Mouse (Mus musculus): Measurements from ENCODE around the gene Arl5a. TPM values are rescaled to one million over a fixed set of nuclear protein-coding genes. Genes with fewer than 3 reads are reported as not detected.

The Arl5a gene
- polyA plus RNA-seq, 1 experiment from 2014 or later, result 40.9 TPM

GRCm38 (mm10) chr2:52438437-52438836 is 13.7 kb upstream of the Arl5a start:
- 91% methylated on average over 4 of the region's 4 CpGs for WGBS
- H3K9me3 ChIP-seq, result no peaks in the 10 kb centered on the region
- no peak overlapping the region for H3K27ac ChIP-seq (replicated peaks)
- no peak overlapping the region for H3K9ac ChIP-seq
- no peak overlapping the region for H3K4me3 ChIP-seq
- ATAC-seq (ENCODE audit: low read depth), result no peak
- H3K27me3 ChIP-seq, result no peaks in the 10 kb centered on the region
- peaks cover 1% of the 10 kb centered on the region; the same call in 1 of the 2 replicates for H3K36me3 ChIP-seq
- H3K4me2 ChIP-seq, result no peak overlapping the region
- peaks cover 7% of the 10 kb centered on the region for H3K4me1 ChIP-seq (replicated peaks)

GRCm38 (mm10) chr2:52438013-52438412 is 13.3 kb upstream of the Arl5a start:
- 61% methylated on average over 6 of the region's 6 CpGs for WGBS
- H3K9ac ChIP-seq, result no peak overlapping the region
- no peak overlapping the region for H3K4me2 ChIP-seq
- no peaks in the 10 kb centered on the region for H3K9me3 ChIP-seq
- no peak overlapping the region for H3K27ac ChIP-seq (replicated peaks)
- H3K4me1 ChIP-seq (replicated peaks), result peaks cover 7% of the 10 kb centered on the region
- H3K4me3 ChIP-seq, result no peak overlapping the region
- peaks cover 3% of the 10 kb centered on the region; the same call in 1 of the 2 replicates for H3K36me3 ChIP-seq
- H3K27me3 ChIP-seq, result no peaks in the 10 kb centered on the region
- ATAC-seq (ENCODE audit: low read depth), result no peak

GRCm38 (mm10) chr2:52435919-52436632 is 11.4 kb upstream of the Arl5a start:
- H3K4me2 ChIP-seq, result no peak overlapping the region
- H3K4me3 ChIP-seq, result no peak overlapping the region
- H3K9me3 ChIP-seq, result no peaks in the 10 kb centered on the region
- H3K36me3 ChIP-seq, result peaks cover 3% of the 10 kb centered on the region; the same call in 1 of the 2 replicates
- 57% methylated on average over 14 of the region's 14 CpGs for WGBS
- peaks cover 7% of the 10 kb centered on the region for H3K4me1 ChIP-seq (replicated peaks)
- peak overlapping the region; percentile 24; the same call in 1 of the 2 replicates for H3K27ac ChIP-seq (replicated peaks)
- H3K9ac ChIP-seq, result no peak overlapping the region
- peak; percentile 61 for ATAC-seq (ENCODE audit: low read depth)
- no peaks in the 10 kb centered on the region for H3K27me3 ChIP-seq

GRCm38 (mm10) chr2:52433365-52433764 is 8.7 kb upstream of the Arl5a start:
- Histone ChIP-seq H3K27me3 (no peaks in the 10 kb centered on the region), H3K4me3 (no peak overlapping the region), H3K27ac (replicated peaks) (no peak overlapping the region), H3K9me3 (no peaks in the 10 kb centered on the region), H3K36me3 (peaks cover 3% of the 10 kb centered on the region; the same call in 1 of the 2 replicates), H3K4me1 (replicated peaks) (peaks cover 7% of the 10 kb centered on the region), H3K9ac (no peak overlapping the region), H3K4me2 (no peak overlapping the region)
- ATAC-seq (ENCODE audit: low read depth), result no peak
- 61% methylated on average over 7 of the region's 7 CpGs for WGBS

- Histone ChIP-seq H3K4me2 (no peak overlapping the region), H3K4me1 (replicated peaks) (peaks cover 19% of the 10 kb centered on the region), H3K27me3 (no peaks in the 10 kb centered on the region), H3K36me3 (no peaks in the 10 kb centered on the region), H3K4me3 (no peak overlapping the region), H3K27ac (replicated peaks) (no peak overlapping the region), H3K9ac (no peak overlapping the region), H3K9me3 (no peaks in the 10 kb centered on the region)
- ATAC-seq (ENCODE audit: low read depth), result no peak
- 89% methylated on average over 3 of the region's 3 CpGs for WGBS
Measured at GRCm38 (mm10) chr2:52427383-52427782, 2.7 kb upstream of the Arl5a start.

- WGBS, result 94% methylated on average over 3 of the region's 3 CpGs
- peak overlapping the region; percentile 74; the same call in 1 of the 2 replicates for H3K4me2 ChIP-seq
Measured at GRCm38 (mm10) chr2:52426041-52426440, 1.3 kb upstream of the Arl5a start.

GRCm38 (mm10) chr2:52425523-52425795 is 758 bp upstream of the Arl5a start:
- H3K27me3 ChIP-seq, result no peaks in the 10 kb centered on the region
- H3K4me3 ChIP-seq, result peak overlapping the region; percentile 95
- no peaks in the 10 kb centered on the region for H3K9me3 ChIP-seq
- H3K4me2 ChIP-seq, result peak overlapping the region; percentile 74
- H3K4me1 ChIP-seq (replicated peaks), result peaks cover 36% of the 10 kb centered on the region
- H3K27ac ChIP-seq (replicated peaks), result peak overlapping the region; percentile 92; the same call in 1 of the 2 replicates
- no peak for ATAC-seq (ENCODE audit: low read depth)
- 29% methylated on average over 10 of the region's 10 CpGs for WGBS
- H3K36me3 ChIP-seq, result no peaks in the 10 kb centered on the region
- peak overlapping the region; percentile 94 for H3K9ac ChIP-seq

More at GRCm38 (mm10) chr2:52426041-52426440, 1.3 kb upstream of the Arl5a start:
- no peaks in the 10 kb centered on the region for H3K36me3 ChIP-seq
- H3K4me1 ChIP-seq (replicated peaks), result peaks cover 31% of the 10 kb centered on the region
- no peak for ATAC-seq (ENCODE audit: low read depth)
- no peaks in the 10 kb centered on the region for H3K9me3 ChIP-seq
- no peak overlapping the region for H3K27ac ChIP-seq (replicated peaks)
- H3K9ac ChIP-seq, result no peak overlapping the region
- no peaks in the 10 kb centered on the region for H3K27me3 ChIP-seq
- H3K4me3 ChIP-seq, result no peak overlapping the region

GRCm38 (mm10) chr2:52424248-52424728 is 413 bp downstream of the Arl5a start:
- H3K4me3 ChIP-seq, result peak overlapping the region; percentile 95
- under 1% methylated on average over 42 of the region's 42 CpGs for WGBS

GRCm38 (mm10) chr2:52423611-52424247 is 972 bp downstream of the Arl5a start:
- H3K27me3 ChIP-seq, result no peaks in the 10 kb centered on the region
- H3K9ac ChIP-seq, result peak overlapping the region; percentile 94
- ATAC-seq (ENCODE audit: low read depth), result no peak

More at GRCm38 (mm10) chr2:52424248-52424728, 413 bp downstream of the Arl5a start:
- no peaks in the 10 kb centered on the region for H3K36me3 ChIP-seq
- H3K27me3 ChIP-seq, result no peaks in the 10 kb centered on the region
- H3K4me2 ChIP-seq, result peak overlapping the region; percentile 67
- ATAC-seq (ENCODE audit: low read depth), result peak; percentile 85
- H3K27ac ChIP-seq (replicated peaks), result peak overlapping the region; percentile 92
- H3K9me3 ChIP-seq, result no peaks in the 10 kb centered on the region
- peaks cover 42% of the 10 kb centered on the region for H3K4me1 ChIP-seq (replicated peaks)
- peak overlapping the region; percentile 94 for H3K9ac ChIP-seq

GRCm38 (mm10) chr2:52422871-52423610 is 1.7 kb downstream of the Arl5a start:
- Histone ChIP-seq H3K4me3 (peak overlapping the region; percentile 95), H3K27me3 (no peaks in the 10 kb centered on the region), H3K4me2 (peak overlapping the region; percentile 67), H3K36me3 (no peaks in the 10 kb centered on the region), H3K4me1 (replicated peaks) (peaks cover 47% of the 10 kb centered on the region), H3K9ac (peak overlapping the region; percentile 94), H3K27ac (replicated peaks) (no peak overlapping the region), H3K9me3 (no peaks in the 10 kb centered on the region)
- WGBS, result 50% methylated on average over 8 of the region's 8 CpGs
- no peak for ATAC-seq (ENCODE audit: low read depth)

More at GRCm38 (mm10) chr2:52423611-52424247, 972 bp downstream of the Arl5a start:
- H3K4me1 ChIP-seq (replicated peaks), result peaks cover 47% of the 10 kb centered on the region
- H3K4me3 ChIP-seq, result peak overlapping the region; percentile 95
- no peaks in the 10 kb centered on the region for H3K9me3 ChIP-seq
- WGBS, result 2% methylated on average over 16 of the region's 16 CpGs
- H3K4me2 ChIP-seq, result peak overlapping the region; percentile 67
- H3K36me3 ChIP-seq, result no peaks in the 10 kb centered on the region
- H3K27ac ChIP-seq (replicated peaks), result no peak overlapping the region

- no peak overlapping the region for H3K9ac ChIP-seq
- no peak for ATAC-seq (ENCODE audit: low read depth)
- H3K27me3 ChIP-seq, result no peaks in the 10 kb centered on the region
- H3K36me3 ChIP-seq, result peaks cover 7% of the 10 kb centered on the region
- H3K4me2 ChIP-seq, result no peak overlapping the region
- H3K27ac ChIP-seq (replicated peaks), result no peak overlapping the region
- peaks cover 47% of the 10 kb centered on the region for H3K4me1 ChIP-seq (replicated peaks)
- 81% methylated on average over 6 of the region's 6 CpGs for WGBS
- H3K4me3 ChIP-seq, result no peak overlapping the region
- H3K9me3 ChIP-seq, result peaks cover 7% of the 10 kb centered on the region
Measured at GRCm38 (mm10) chr2:52421197-52421596, 3.5 kb downstream of the Arl5a start.

Data from neural tube, embryonic 13.5 days (tissue).